Mouse (Mus musculus): Measurements from ENCODE around the gene Nckap5.

Gene Nckap5

GRCm38 (mm10) chr1:125910211-125910870 is 920.3 kb downstream of the Nckap5 start:
- DNase-seq (ENCODE audit: extremely low spot score): peak; percentile 69

- DNase-seq (ENCODE audit: extremely low spot score): no peak
Measured at GRCm38 (mm10) chr1:125893158-125893557, 937.4 kb downstream of the Nckap5 start.

DNA sequence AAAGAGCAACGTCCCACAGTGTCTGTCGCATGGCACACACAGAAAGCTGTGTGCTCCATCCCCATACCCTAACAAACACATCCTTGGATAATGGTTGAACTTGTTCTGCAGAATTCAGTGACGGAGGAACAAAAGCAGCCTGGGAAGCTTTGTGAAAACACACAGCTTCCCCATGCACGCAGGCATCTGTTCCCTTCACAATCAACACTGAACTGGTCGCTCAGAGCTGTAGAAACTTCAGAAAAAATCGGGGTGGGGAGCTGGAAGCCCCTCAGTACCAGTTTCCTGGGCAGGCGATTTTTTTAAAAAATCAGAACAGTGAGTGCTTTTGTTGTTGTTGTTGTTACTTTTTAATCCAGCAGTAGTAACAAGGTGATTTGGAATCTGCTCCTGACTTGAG is 960.5 kb downstream of the Nckap5 start:
- DNase-seq (ENCODE audit: extremely low spot score): no peak

Data from embryo, embryonic 9.5 days (tissue).